Mouse (Mus musculus): ENCODE data around the gene Msh3.

The Msh3 gene

GRCm38 (mm10) chr13:92330621-92331020 is 24.2 kb downstream of the Msh3 start:
- DNase-seq (ENCODE audit: low spot score in 2 of 2) = no peak

DNA sequence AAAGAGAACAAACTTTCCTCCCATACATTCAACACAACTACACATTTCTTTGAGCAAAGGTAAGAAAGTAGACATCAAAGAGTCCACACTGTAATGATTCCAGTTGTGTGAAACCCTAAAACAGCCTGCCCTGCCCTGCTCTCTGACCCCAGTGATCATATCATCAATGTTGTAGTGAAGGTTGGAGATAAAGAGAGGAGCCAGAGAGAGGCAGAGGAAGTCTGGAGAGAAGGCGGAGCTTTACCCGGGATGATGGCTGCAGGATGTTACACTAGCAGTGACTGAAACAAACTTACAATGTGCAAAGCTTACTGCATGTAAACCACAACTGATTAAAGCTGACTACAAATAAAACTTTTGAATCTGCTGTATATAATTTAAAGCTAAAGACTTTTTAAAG is 26.8 kb downstream of the Msh3 start:
- DNase-seq (ENCODE audit: low spot score in 2 of 2) = no peak

- DNase-seq (ENCODE audit: low spot score in 2 of 2) = no peak
These were observed 28.8 kb downstream of the Msh3 start for GRCm38 (mm10) chr13:92326030-92326429.

- DNase-seq (ENCODE audit: low spot score in 2 of 2) = no peak
These were observed 34.0 kb downstream of the Msh3 start for GRCm38 (mm10) chr13:92320770-92321169.

GRCm38 (mm10) chr13:92314613-92315012 is 40.2 kb downstream of the Msh3 start:
- DNase-seq (ENCODE audit: low spot score in 2 of 2) = no peak

- DNase-seq (ENCODE audit: low spot score in 2 of 2) = no peak
These were observed 49.1 kb downstream of the Msh3 start, which contains the start of gene Gm20379 for GRCm38 (mm10) chr13:92305680-92306079. Gm20379 (plus strand) TSS chr13:92305980.

DNA sequence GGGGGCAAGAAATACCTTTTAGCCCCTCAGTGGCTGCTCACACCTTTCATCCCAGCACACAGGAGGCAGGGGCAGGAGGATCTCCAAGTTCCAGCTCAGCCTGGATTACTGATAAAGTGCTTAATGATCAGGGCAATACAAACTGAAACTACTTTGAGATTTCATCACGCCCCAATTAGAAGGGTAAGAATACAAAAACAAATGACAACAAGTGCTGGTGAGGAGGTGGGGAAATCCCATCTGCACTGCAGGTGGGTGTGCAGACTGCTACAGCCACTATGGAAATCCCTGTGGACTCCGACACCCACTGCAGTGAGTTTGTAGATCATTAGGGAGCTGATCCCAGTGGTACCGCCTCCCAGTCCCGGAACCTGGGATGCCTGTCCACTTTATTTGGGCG is 50.5 kb downstream of the Msh3 start:
- no peak for DNase-seq (ENCODE audit: low spot score in 2 of 2)

- DNase-seq (ENCODE audit: low spot score in 2 of 2) = no peak
These were observed 51.5 kb downstream of the Msh3 start for GRCm38 (mm10) chr13:92303062-92303948.

DNA sequence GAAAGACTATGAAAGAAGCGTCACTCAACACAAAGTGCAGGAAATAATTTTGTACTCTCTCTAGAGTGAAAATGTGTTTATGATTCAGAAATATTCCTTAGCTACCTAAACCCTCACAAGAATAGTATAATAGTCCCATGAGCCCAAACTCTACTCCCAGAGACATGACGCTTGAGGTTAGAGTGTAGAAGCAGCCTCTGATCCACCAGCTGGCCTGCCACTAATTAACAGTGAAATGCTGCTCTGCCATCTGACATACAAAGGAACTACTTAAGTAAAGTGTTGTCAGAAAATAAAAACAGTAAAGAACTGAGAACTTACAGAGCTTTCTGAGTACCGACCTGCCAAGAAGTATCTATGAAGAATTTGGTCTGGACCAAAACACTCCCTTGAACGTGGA is 52.3 kb downstream of the Msh3 start:
- DNase-seq (ENCODE audit: low spot score in 2 of 2) = no peak

DNA sequence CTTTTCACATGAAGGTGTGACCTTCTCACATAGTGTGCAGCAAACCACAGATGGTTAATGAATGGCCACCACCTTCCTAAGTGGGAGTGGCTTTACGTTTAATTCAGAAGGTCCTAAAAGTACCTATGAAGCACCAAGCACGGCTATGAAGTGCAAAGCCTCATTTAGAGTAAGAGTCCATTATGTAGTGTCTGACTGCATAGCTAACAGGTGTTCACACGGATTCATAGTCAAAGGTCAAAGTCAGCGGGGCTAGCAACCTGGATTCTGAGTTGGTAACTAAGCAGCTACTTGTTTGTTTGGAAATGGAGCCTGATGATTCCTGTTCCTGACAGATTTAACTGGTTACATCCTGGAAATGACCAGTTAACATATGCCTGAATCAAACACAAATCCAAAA is 53.0 kb downstream of the Msh3 start:
- no peak for DNase-seq (ENCODE audit: low spot score in 2 of 2)

GRCm38 (mm10) chr13:92299522-92299921 is 55.3 kb downstream of the Msh3 start:
- no peak for DNase-seq (ENCODE audit: low spot score in 2 of 2)

GRCm38 (mm10) chr13:92297021-92297420 is 57.8 kb downstream of the Msh3 start:
- DNase-seq (ENCODE audit: low spot score in 2 of 2) = no peak

DNA sequence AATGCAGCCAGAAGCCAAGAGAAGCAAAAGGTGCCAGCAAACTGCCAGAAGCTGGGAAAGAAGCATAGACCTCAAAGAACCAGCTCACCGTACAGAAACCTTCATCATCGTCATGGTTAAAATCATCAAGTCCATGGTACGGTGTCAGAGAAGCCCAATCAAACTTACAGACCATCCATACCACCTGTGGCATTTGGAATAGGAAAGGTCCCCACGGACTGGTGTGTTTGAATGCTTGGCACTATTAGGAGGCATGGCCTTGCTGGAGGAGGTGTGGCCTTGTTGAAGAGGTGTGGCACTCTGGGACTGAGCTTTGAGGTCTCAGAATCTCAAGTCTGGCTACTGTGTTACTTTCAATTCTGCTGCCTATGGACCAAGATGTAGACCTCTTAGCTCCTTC is 58.3 kb downstream of the Msh3 start:
- no peak for DNase-seq (ENCODE audit: low spot score in 2 of 2)

DNA sequence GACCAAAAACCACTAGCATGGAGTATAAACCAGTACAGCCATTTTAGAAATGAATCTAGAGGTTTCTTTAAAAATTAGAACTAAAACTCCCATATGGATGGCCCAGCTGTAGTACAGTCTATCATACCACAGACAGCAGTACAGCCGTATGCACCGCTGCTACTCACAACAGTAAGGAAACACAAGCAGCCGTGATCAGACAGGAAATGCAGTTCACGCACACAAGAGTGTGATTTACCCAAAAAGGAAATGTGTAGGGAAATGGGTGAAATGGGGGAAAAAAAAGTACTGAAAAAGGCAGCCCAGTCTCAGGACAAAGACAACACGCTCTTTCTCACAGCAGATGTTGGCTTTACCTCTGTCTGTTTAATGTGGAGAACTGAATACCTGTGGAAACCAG is 60.9 kb downstream of the Msh3 start:
- DNase-seq (ENCODE audit: low spot score in 2 of 2) = no peak

DNA sequence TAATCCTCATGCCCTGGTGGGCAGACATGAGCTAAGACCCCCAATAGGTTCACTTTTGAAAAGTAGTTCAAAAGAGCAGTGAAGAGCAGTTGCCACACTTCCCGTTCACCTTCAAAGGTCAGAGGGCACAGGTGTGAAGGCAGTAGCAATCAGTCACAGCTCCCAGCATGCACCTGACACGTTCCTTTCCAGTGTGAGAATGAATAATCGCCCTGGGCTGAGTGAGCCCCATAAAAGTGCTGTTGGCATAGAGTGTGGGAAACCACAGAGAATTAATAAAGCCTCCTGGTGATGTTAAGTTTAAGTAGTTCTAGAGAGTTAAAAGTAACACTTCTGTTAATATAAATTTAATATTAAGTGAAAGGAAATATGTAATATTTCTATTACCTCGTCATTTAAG is 63.2 kb downstream of the Msh3 start:
- DNase-seq (ENCODE audit: low spot score in 2 of 2) = no peak

GRCm38 (mm10) chr13:92277027-92277426 is 77.8 kb downstream of the Msh3 start:
- DNase-seq (ENCODE audit: low spot score in 2 of 2) = no peak

- DNase-seq (ENCODE audit: low spot score in 2 of 2) = no peak
These were observed 79.5 kb downstream of the Msh3 start for GRCm38 (mm10) chr13:92275292-92275691.

DNA sequence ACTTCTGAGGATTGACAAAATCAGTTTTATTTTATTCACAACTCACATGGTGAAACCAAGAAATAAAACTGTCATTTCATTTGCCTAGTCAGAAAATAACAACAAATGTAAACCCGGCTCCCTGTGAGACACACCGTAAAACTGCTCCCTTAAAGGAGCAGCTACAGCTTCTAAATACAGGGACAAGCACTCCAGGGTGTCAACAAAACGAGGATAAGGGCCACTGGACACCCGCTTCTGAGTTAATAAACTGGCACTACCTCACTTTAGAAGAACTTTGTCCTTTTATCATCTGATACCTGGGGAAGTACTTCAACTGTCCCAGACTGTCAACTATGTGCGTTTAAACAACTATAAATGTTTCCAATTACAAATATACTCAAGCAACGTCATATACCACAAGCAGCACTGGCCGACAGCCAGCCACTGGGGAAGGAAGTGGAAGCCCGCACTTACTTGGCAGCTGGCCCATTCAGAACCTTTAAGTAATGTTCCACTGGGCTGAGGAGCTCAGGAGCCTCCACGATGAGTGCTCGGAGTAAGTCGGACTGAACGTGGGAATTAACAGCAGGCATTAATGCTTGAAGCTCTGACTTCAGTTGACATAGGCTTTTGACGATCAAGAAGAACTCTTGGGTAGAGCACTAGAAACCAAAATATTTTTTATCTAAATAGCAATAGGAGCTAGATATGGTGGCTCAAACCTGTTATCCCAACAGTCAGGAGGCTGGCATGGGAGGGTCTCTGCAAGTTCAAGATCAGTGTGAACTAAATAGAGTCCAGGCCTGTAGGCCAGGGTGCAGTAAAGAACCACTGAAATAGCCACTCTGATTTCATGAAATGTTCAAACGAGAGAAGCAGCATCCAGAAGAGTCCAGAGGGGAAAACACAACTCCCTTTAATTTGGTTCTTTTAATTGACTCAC is 80.3 kb downstream of the Msh3 start:
- DNase-seq (ENCODE audit: low spot score in 2 of 2) = no peak

- no peak for DNase-seq (ENCODE audit: low spot score in 2 of 2)
These were observed 87.7 kb downstream of the Msh3 start for GRCm38 (mm10) chr13:92267076-92267475.

GRCm38 (mm10) chr13:92263566-92263965 is 91.2 kb downstream of the Msh3 start:
- no peak for DNase-seq (ENCODE audit: low spot score in 2 of 2)

DNA sequence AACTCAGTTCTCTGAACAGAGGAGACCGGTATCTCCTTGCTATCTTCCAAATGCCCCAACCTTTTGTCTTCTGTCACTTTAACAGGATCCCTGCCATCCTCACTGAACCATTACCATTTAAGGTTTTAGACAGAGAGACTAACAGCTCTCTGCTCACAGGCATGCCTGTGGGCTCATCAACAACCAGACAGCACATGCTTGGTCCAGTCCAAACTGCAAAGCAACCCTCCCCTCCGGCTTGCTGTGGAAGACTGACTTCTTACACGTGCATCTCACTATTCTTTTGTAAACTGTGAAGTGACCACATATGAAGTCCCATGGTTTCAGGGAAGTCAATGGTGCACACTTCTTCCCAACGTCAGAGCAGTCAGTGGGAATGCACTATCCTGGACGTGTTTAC is 93.5 kb downstream of the Msh3 start:
- DNase-seq (ENCODE audit: low spot score in 2 of 2) = no peak

- DNase-seq (ENCODE audit: low spot score in 2 of 2) = no peak
These were observed 99.3 kb downstream of the Msh3 start for GRCm38 (mm10) chr13:92255480-92255879.

DNA sequence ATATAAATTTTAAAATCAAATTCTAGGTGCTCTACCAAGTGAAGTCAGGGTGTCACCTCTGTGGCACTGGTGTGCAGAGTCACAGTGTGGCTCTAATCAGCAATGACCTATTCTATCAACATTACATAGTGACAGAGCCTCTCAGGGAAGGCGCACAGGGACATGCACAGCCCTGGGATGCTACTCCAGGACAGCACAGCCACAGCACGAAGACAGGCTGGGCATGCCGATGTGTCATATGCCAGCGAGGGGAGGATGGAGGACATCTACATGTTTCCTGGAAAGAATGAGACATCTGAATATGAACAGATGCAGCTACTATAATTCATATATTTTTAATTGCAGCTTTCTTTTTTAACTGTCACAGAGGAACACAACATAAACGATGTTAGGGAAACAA is 101.0 kb downstream of the Msh3 start:
- no peak for DNase-seq (ENCODE audit: low spot score in 2 of 2)
